Mouse (Mus musculus): ENCODE measurements around the gene Tmem52.

Tmem52 gene

DNA sequence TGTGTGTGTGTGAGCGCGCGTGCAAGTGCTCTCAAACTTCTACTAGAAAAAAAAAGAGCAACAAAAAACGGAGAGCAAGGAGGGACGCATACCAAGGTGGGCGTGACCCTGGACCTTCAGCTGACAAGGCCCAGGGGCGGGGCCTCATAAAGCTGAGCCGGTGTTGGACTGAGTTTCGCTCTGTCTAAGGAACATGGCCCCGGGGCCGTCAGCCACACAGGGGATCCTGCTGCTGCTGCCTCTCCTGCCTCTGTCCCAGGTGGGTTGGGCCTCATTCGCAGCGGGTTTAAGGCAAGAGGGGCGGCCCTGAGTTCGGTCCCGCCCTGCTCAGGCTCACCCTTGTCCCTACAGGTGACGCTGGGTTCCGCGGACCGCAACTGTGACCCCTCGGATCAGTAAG, at the start of gene Tmem52:
Gene Tmem52 (plus strand): TSS at position 163 of the 400 bp plus-strand sequence.
- peak; percentile 40 for DNase-seq (ENCODE audit: low read depth, low spot score)

- DNase-seq (ENCODE audit: low read depth, low spot score), result no peak
These were observed 48.8 kb upstream of the Tmem52 start for GRCm38 (mm10) chr4:155420137-155420536.

DNA sequence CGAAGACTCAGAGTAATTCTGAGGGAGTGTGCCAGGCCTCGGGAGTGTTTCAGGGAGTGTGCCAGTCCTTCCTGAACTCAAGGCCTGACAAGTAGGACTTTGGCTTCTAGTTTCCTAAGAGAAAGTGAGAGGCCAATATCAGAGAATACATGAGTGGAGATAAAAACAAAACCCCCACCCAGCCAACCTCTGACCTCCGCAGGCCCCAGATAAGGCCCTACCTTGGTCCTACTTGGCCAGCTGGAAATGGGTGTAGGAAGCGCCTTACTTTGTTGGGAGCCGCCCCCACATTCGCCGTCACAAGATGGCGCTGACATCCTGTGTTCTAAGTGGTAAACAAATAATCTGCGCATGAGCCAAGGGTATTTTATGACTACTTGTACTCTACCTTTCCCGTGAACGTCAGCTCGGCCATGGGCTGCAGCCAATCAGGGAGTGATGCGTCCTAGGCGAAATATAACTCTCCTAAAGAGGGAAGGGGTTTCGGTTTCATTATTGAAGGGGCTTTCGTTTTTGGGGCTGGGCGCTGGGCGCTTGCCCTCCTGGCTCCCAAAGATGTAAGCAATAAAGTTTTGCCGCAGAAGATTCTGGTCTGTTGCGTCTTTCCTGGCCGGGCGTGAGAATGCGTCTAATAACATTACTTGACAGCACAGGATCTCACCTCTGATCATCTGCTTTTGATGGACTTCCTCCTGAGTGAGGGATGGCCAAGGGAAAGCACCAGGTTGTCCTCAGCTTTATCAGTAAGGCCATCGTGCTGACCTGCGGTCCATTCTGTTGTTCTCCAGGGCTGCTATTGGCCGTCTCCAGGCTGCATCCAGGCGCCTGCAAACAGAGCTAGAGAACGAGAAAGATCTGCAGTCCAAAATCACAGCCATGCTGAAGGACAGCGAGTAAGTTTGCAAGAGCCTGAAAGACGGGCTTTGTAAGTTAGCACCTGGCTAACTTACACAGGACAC, 47.2 kb upstream of the Tmem52 start:
- peak; percentile 79 for DNase-seq (ENCODE audit: low read depth, low spot score)

GRCm38 (mm10) chr4:155423988-155424387, 44.9 kb upstream of the Tmem52 start:
- no peak for DNase-seq (ENCODE audit: low read depth, low spot score)

- no peak for DNase-seq (ENCODE audit: low read depth, low spot score)
These were observed 42.6 kb upstream of the Tmem52 start for GRCm38 (mm10) chr4:155426272-155426671.

DNA sequence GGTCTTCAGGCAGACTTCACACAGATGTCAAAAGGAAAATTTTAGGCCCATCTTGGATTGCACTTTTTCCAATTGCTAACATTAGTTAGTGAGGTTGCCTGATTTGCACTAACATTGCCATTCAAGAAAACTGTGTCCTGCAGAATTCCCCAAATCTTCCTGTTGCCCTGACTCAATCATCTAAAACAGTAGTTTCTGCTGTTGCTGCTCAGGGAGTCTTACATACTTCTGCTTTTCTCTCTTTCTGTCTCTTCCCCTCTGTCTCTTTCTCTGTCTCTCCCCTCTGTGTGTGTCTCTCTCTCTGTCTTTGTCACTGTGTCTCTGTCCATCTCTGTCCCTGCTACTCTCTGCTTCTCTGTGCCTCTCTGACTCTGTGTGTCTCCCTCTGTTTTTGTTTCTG, 40.5 kb upstream of the Tmem52 start:
- no peak for DNase-seq (ENCODE audit: low read depth, low spot score)

- DNase-seq (ENCODE audit: low read depth, low spot score), result no peak
These were observed 39.7 kb upstream of the Tmem52 start for GRCm38 (mm10) chr4:155429202-155429601.

DNA sequence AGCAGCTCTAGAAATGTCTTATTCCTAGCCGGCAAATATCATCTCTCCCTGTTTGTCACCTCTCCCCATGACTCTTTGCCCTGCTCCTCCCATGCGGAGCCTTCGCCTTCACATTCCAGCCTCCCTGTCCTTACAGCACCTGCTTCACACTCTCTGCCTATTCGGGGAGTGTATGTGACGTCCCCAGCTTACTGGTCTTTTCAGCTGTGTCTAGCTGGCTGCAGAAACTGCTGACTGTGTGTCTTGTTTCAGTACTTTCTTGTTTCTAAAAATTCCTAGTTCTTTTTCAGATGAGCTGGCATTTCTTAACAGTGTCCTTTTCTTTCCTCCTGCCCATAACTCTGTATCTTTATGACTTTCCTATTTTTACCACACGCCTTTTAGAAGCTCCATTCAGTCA, 36.6 kb upstream of the Tmem52 start:
- DNase-seq (ENCODE audit: low read depth, low spot score), result no peak

DNA sequence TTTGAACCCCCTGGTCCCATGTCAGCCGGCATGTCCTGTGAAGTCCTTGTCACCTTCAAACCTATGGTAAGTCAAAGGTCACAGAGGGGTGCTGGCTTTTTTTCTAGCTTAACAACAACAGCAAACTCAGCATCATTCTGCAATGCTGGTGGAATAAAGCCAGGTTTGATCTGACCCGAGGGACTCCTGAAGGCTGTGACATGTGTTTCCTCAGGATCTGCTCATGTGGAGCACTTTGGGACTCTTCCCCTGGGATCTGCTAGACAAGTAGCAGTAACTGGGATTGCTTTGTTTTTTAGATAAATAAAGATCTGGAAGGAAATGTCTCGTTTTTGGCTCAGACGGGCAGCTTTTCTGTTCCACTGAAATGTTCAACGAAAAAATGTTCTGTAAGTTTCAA, 34.9 kb upstream of the Tmem52 start:
- DNase-seq (ENCODE audit: low read depth, low spot score), result no peak

GRCm38 (mm10) chr4:155442808-155443207, 26.1 kb upstream of the Tmem52 start:
- no peak for DNase-seq (ENCODE audit: low read depth, low spot score)

DNA sequence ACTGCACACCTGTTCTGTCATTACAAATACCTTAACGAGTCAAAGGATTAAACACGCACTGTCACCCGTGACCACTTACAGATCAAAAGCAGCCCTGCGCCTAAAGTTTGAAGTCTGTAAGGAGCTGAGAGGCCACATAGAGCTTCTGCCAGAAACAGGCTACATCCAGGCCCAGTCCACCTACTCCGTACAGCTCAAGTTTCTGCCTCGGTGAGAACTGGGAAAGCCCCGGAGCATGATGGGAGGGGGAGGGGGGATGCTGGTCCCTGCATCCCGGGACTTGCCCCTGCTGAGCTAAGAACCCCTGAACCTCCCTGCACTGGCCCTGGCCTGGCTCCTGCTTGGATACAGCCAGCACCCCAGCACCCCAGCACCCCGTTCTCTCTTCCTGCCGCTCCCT, 17.3 kb upstream of the Tmem52 start:
- DNase-seq (ENCODE audit: low read depth, low spot score), result no peak

GRCm38 (mm10) chr4:155458575-155458974, 10.3 kb upstream of the Tmem52 start:
- no peak for DNase-seq (ENCODE audit: low read depth, low spot score)

GRCm38 (mm10) chr4:155463050-155463449, 5.9 kb upstream of the Tmem52 start:
- DNase-seq (ENCODE audit: low read depth, low spot score), result no peak

DNA sequence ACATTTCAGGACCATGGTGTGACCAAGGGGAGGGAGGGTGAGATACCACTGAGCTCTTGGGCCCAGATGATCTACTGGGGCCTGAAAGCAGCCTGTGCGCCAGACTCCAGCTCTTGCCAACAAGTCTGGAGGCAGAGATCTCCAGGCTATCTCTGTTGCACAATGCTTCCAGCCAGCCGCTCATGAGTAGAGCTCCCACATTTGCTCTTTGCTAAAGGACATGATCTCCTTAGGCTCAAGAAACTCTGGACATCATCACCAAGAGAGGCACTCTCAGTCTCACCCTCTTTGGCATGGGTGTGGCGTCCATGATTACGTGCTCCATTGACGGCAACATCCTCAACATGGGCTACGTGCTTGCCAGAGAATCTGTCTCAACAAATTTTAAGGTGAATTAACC, 5.3 kb upstream of the Tmem52 start:
- no peak for DNase-seq (ENCODE audit: low read depth, low spot score)

DNA sequence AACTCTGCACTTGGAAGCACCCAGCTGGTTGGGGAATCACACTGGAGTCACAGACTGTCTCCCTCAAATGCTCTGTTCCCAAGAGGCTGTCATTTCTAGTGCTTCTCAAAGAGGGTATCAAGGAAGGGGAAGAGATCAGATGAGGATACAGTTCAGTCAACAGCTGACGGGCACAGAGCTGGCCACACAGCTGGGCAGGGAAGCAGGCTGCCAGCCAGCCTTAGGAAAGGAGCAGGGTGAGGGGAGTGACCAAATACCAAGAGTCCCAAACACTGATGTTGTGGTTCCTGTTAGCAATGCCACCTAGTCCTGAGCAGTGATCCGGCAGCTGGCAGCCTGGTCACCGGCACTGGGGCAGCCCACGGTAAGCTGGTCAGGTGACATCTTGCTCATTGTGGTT, 4.9 kb upstream of the Tmem52 start:
- no peak for DNase-seq (ENCODE audit: low read depth, low spot score)

- DNase-seq (ENCODE audit: low read depth, low spot score), result no peak
These were observed 3.3 kb upstream of the Tmem52 start for GRCm38 (mm10) chr4:155465607-155466006.

DNA sequence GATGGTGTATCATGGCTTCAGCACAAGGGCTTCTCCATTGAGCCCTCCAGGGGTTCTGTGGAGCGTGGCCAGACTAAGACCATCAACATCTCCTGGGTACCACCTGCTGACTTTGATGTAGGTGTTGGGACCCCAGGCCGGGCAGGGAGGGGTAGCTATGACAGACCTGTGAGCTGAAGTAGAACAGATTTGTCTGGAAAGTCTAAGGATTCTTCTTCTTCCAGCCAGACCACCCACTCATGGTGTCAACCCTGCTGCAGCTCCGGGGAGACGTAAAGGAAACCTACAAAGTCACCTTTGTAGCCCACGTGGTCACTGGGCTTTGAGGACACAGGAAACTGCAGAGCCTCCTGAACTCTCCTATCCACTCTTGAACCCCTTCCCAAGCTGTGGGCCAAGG, 2.8 kb upstream of the Tmem52 start:
- DNase-seq (ENCODE audit: low read depth, low spot score), result no peak

GRCm38 (mm10) chr4:155467237-155468010, 1.5 kb upstream of the Tmem52 start:
- DNase-seq (ENCODE audit: low read depth, low spot score), result no peak

DNA sequence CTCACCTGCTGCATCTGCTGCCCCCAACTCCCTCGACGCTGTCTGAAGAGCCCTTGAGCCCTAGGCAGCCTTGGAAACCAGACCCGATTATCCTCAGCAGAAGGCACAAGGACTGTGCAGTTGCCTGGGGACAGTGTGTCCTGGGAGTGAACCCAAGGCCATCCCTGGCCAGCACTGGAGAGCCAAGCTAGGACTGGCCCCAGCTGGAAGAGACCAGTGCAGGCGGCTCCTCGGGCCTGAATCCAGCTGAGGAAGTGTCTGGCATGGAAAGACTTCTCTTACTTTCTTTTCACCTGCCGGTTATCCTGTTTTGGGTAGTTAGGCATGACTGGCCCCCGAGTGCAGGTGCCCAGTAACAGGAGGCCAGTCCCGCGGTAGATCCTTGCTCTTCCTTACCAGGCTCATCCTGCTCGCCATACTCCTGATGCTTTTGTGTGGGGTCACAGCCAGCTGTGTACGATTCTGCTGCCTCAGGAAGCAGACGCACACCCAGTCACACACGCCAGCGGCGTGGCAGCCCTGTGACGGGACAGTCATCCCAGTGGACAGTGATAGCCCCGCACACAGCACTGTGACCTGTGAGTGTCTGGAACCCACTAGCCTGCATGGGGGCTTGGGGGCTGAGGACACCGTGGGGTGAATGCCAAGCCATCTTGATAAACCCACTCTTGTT, 812 bp downstream of the Tmem52 start:
- DNase-seq (ENCODE audit: low read depth, low spot score), result no peak

- DNase-seq (ENCODE audit: low read depth, low spot score), result no peak
These were observed 1.5 kb downstream of the Tmem52 start for GRCm38 (mm10) chr4:155470263-155470953.

DNA sequence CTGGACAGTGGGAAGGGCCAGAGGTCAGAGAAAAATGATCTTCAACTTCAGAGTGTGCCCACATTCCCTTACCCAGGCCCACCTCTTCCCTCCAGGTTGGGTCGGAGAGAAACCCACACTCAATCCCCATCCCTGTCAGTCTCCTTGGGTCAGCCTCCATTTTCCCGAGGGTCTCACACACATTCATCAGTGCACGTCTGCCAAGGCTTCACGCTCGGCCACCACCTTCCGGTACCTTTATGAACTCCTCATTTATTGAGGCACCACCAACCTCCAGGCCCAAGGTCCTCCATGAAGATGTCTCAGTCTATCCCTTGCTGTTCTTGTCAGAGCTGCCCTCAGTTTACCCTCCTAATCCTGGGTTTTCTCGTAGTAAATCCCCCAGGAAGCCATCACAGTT, 2.1 kb downstream of the Tmem52 start:
- no peak for DNase-seq (ENCODE audit: low read depth, low spot score)

DNA sequence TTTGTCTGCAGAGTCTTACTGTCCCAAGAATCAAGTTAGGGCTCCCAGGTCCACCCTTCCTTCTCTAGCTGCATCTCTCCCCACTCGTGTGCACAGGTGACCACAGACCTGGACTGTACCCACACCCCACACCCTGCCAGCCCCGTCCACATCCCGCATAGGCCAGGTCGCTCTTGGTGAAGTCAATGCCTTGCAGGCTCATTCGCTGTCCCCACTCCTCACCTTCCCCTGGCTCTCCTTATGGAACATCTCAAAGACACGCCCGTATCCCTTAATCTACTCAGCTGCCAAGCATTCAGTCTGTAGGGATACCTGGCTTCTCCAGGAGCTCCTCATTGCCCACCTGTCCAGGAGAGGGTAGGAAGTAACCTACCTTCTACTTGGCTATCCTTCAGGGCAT, 2.5 kb downstream of the Tmem52 start:
- no peak for DNase-seq (ENCODE audit: low read depth, low spot score)

Data from A20 (cell line).